Mouse (Mus musculus) retina, adult 2 months (tissue): ENCODE measurements around the gene Tmem33.

ENCODE experiments used
- DNase-seq: peaks from one replicate; pipeline ENCODE4 v3.0.0-alpha.2; 2012; ENCODE audit warnings: low read depth, low spot score

Gene Tmem33

DNA sequence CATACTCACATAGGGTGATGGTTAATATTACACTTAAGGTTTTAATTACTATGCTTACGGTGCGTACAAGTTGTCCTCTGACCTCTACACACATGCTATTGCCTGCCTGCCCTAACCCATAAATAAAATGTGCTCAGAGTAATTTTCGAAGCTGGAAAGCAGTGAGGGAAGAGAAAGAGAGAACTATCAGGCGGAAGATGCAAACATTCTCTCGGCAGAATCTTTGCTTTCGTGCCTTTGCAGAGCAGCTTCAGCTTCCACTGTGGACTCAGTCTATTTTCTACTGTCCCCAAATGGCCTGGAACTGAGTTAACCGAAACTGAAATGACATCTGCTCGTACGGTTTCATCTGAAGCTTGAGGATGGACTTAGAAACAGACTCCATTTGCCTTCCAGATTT lies 1.9 kb upstream of the Tmem33 start:
- no peak for DNase-seq

DNA sequence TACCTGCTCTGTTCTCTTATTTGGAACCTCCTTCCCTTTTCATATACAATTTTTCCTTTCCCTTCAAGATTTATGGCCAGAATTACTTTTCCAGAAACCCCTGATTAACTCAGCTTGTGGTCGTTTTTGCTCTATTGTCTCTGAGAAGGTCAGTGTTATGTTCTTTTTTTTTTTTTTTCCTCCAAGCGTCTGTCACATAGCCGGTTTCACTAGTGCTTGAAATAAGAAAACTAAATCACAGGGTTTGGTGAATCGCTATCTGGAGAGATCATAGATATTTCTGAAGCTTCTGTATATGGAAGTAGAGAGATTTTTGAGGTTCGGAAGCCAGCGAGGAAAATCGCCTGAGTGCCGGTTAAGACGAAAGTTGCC lies 220 bp upstream of the Tmem33 start:
- no peak for DNase-seq

DNA sequence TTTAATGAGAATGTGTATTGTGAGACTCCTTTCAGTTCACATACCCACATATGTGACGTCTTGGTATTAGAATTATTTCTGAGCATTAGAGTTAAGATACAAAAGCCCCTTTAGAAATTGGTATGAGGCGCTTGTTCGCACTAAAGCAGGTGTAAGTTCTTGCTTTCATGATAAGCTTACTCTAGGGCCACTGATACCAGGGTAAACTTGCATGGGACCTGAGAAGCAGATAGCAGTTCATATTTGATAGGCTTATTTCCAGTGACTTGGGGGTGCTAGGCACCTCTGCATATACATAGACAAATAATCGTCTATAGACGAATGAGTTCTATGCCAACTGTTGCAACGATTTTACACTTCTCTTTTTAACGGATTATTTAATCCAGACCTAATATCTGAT lies 2.6 kb downstream of the Tmem33 start:
- no peak for DNase-seq

- DNase-seq: no peak
Observed at GRCm38 (mm10) chr5:67266106-67266505, 5.7 kb downstream of the Tmem33 start.

- DNase-seq: no peak
Observed at GRCm38 (mm10) chr5:67269309-67269708, 8.9 kb downstream of the Tmem33 start.

- DNase-seq: no peak
Observed at GRCm38 (mm10) chr5:67279407-67279806, 19.0 kb downstream of the Tmem33 start.

DNA sequence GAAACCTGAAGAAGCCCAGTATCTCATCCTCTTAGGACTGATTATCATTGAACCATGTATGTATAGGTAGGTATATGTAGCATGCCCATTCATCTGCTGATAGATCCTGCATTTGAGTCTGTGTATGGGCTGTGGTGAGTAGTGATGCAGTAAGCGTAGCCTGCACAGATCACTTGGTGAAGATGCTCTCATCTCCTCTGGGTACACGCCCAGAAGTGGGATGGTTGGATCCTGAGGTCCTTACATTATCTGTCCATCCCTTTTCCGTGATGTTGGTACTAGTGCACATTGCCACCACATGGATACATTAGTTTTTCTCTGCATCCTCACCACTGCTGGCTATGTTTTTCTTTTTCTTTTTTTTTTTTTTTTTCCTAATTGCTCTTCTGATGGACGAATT lies 19.5 kb downstream of the Tmem33 start:
- no peak for DNase-seq

DNA sequence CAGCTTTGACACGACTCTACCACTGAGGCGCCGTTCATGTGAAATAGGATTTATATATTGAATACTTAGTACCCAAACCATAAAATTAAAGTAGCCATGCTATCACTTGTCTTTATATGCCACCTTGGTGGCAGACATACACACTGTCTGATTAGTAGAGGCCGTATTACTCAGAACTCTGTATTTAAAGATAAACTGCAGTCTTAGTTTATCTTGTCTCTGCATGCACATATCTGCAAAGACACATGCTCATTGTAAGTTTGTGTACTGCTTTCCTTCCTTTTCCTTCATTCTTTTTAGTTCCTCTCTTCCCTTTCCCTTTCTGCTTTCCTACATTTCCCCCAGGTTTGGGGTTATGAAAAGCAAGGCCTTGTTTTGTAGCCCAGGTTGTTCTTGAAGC lies 20.0 kb downstream of the Tmem33 start:
- no peak for DNase-seq

DNA sequence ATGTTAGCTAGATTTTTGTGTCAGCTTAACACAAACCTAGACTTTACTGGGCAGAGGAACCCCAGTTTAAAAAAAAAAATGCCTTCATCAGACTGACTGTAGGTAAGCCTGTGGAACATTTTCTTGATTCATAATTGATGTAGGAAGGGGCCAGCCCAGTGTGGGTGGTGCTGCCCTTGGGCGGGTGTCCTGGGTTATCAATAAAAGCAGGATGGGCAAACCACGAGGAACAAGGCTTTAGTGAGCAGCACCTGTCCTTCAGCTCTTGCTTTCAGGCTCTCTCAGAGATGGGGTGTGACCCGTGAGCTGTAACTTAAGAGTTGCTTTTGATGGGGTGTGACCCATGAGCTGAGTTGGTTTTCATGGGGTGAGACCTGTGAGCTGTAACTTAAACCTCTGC lies 34.7 kb downstream of the Tmem33 start:
- DNase-seq: no peak

GRCm38 (mm10) chr5:67295682-67296081 lies 35.3 kb downstream of the Tmem33 start:
- DNase-seq: no peak

DNA sequence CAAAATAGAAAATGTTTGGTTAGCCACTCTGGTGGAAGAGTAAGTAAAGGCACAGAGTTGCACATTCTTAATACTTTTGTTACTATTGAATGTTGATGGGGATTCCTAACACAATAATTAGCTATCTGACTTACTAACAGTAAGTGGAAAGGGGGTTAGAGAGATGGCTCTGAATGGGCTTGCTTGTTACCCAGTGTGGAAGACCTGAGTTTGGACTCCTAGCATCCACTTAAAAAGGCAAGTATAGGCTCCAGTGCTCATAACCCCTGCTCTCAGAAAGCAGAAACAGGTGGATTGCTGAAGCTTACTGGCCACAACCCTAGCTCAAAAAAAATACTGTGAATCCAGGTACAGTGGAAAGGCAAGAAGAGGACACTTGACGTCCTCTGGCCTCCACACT lies 35.8 kb downstream of the Tmem33 start:
- no peak for DNase-seq

GRCm38 (mm10) chr5:67297026-67297813 lies 36.9 kb downstream of the Tmem33 start:
- no peak for DNase-seq

GRCm38 (mm10) chr5:67299847-67300412 lies 39.6 kb downstream of the Tmem33 start:
- no peak for DNase-seq

GRCm38 (mm10) chr5:67300926-67301597 lies 40.7 kb downstream of the Tmem33 start:
- no peak for DNase-seq

- no peak for DNase-seq
Observed at GRCm38 (mm10) chr5:67301722-67302331, 41.5 kb downstream of the Tmem33 start.

- DNase-seq: no peak
Observed at GRCm38 (mm10) chr5:67303816-67304215, 43.5 kb downstream of the Tmem33 start.

- DNase-seq: peak; percentile 78
Observed at GRCm38 (mm10) chr5:67306698-67307521, 46.5 kb downstream of the Tmem33 start, which contains the start of gene Slc30a9. Gene Slc30a9, plus strand, starts transcription at chr5:67306955.

DNA sequence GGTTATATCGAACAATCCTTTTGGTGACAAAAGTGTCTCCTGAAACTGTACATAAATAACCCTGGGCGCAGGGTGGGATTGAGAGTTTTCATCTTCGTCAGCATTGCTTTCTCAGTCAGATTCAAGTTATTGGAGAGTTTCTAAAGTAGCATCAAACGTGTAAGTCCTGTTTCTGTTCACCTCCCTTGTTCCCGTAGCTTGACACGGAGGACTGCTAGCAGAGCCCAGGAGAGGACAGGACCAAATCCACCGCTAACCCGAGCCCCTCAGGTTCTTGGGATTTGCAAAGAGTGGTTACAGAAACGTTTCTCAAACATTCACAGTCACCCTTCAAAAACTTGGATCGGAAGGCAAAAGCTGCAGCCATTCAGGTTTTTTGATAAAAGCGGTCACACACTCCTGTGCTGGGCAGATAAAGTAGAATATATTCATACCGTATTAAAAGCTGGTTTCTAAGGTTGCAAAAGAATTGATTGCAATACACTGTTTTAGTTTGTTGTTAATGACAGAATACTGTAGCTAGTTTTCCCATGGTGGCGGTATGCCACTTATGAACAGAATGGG lies 47.4 kb downstream of the Tmem33 start:
- no peak for DNase-seq

DNA sequence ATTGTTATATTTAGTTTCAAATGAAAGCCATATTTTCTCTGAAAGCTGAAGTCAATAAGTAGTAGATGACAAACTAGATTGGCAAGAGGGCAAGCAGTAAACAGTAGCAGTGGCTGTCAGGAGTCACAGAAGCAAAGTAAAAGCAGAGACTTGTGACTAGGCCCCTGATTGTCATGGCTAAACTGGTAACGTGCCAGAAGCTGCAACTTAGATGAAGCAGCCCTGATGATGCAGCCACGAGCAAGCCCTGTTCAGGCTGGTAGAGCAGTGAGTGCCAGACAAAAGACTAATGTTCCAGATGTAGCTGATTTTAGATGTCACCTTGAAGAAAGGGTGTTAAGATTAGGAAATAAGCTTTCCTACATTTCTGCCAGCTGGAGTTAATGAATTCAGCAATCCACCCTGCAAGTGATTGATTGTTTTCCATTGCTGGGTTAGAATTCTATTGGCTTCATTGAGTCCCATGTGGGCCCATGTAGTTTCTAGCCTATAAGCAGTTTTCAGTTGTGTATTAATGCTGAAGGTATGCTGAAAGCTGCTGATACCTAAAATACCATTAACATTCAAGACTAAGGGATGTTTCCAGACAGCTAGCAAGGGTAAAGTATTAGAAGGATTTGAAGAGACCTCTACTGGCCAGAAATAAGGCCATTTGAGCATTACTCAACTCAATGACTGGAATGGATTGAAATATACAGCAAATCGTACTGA lies 51.6 kb downstream of the Tmem33 start:
- DNase-seq: no peak

GRCm38 (mm10) chr5:67312522-67312851 lies 52.1 kb downstream of the Tmem33 start:
- DNase-seq: no peak
